Mouse (Mus musculus): ENCODE measurements around the gene Ncor1. TPM values are rescaled to one million over a fixed set of nuclear protein-coding genes. Genes with fewer than 3 reads are reported as not detected.
"Not testable (repeated sequence)": the region's sequence is repeated elsewhere in the genome, so short reads cannot be mapped to it uniquely, and the experiment has no call there.

The Ncor1 gene
- total RNA-seq (2021), result 100 to 1,000 TPM; 137 to 148 TPM

- intact Hi-C loops (cut with DNase I), result loop anchor here (5.0 kb wide), 2 partner anchors 79 to 144 kb away; partner anchors contain the start of gene Cenpv
Observed at GRCm38 (mm10) chr11:62458276-62458724, at the start of gene Ncor1, which contains the start of gene Pigl. Ncor1 (minus strand) TSS chr11:62458541. Pigl (plus strand) TSS chr11:62458460.

DNA sequence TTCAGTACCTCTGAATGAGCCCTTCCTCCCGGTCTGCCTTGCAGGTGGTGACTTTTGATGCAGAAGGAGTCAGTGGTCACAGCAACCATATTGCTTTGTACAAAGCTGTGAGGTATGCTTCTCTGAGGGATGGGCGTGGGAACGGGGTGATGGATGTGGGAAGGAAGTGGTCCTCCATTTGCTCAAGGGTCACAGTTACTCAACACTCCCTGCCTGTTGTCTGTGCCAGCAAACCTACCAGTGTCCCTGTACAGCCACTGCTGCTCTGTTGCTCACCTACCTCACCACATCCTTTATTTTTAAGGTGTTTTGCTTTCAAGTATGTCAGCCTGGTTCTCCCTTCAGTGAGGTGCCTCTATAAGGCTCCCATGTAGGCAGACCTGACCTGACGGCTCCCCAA, 49.3 kb upstream of the Ncor1 start:
- intact Hi-C loops (cut with DNase I), result no loop called here
- DNase-seq, result no peak

More at GRCm38 (mm10) chr11:62458276-62458724, at the start of gene Ncor1, which contains the start of gene Pigl:
- peak; percentile 89 for DNase-seq

DNA sequence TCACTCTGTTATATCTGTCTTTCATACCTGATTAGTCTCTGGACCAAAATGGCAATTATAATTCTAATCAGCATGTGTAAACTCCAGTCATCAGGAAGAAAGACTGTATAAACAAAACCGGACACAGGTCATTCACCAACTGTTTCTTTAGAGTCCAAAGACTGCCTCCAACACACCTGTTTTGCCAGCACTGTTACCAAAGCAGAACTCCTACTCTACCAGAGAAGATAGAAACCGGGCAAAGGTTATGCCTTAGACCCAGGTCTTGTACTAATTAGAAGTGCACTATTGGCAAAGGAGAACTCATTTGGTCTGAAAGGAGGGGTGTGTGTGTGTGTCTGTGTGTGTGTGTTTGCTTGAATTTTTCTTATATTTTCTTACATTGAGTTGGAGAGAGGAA, 42.2 kb upstream of the Ncor1 start:
- no peak for DNase-seq
- intact Hi-C loops (cut with DNase I), result no loop called here

DNA sequence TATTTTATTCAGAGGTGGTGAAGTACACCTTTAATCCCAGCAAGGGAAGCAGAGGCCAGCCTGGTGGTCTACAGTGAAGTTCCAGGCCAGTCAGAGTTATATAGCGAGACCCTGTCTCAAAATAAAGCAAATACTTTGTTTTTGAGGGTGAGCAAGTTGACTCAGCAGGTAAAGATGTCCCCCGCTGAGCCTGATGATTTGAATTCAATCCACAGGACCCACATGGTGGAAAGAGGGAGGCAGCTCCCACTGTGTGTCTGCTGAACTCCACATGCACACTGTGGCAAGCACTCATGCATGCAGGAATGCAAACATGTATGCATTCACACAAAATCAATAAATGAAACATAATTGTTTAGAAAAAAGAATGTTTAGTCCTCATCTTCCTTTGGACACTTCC, 40.5 kb upstream of the Ncor1 start:
- DNase-seq, result no peak
- intact Hi-C loops (cut with DNase I), result loop anchor here (5.0 kb wide), 1 partner anchor 102 kb away; no protein-coding TSS in a partner anchor

- intact Hi-C loops (cut with DNase I), result loop anchor here (5.0 kb wide), 1 partner anchor 100 kb away; no protein-coding TSS in a partner anchor
- DNase-seq, result no peak
Observed at GRCm38 (mm10) chr11:62497181-62497580, 38.8 kb upstream of the Ncor1 start.

DNA sequence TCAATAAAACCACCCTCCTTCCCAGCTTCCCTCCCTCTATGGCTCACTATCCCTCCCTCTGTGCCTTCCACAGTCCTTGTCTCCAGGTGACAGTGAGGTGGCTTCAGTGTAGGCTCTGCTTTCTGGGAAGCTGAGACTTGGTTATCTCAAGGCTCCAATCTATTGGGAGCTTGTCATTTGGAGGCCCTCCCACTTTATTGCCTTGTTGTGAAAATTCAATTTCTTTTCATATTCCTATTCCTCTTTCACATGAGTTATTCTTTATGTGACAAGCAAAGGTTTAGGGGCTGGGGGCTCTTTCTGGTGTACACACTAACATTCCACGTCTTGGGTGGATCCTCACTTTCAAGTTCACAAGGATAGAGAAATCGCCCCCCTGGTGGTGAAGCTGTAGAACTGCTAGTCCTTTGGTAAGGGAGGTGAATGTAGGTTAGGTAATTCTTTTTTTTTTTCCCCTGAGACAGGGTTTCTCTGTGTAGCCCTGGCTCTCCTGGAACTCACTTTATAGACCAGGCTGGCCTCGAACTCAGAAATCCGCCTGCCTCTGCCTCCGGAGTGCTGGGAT, 37.9 kb upstream of the Ncor1 start:
- intact Hi-C loops (cut with DNase I), result loop anchor here (5.0 kb wide), 1 partner anchor 99 kb away; no protein-coding TSS in a partner anchor
- peak; percentile 22 to 52 for DNase-seq

GRCm38 (mm10) chr11:62495276-62495801, 37.0 kb upstream of the Ncor1 start:
- intact Hi-C loops (cut with DNase I), result loop anchor here (5.0 kb wide), 1 partner anchor 98 kb away; no protein-coding TSS in a partner anchor

GRCm38 (mm10) chr11:62494754-62495275, 36.5 kb upstream of the Ncor1 start:
- intact Hi-C loops (cut with DNase I), result loop anchor here (5.0 kb wide), 1 partner anchor 98 kb away; no protein-coding TSS in a partner anchor
- peak; percentile 67 to 75 for DNase-seq

More at GRCm38 (mm10) chr11:62495276-62495801, 37.0 kb upstream of the Ncor1 start:
- peak; percentile 46 to 63 for DNase-seq

DNA sequence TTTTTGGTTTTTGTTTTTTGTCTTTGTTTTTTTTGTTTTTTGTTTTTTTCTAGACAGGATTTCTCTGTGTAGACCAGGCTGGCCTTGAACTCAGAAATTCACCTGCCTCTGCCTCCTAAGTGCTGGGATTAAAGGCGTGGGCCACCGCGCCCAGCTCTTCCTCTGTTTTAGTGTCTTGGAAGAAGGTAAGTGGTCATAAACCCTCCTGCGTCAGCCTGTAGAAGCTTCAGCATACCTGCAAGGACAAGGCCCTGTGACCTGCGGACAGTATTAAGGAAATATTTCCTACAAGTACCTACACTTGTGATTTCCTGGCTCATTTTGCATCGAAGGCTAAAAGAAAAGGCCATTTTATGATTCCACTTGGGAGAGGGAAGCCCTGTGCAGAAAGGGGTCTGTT, 35.4 kb upstream of the Ncor1 start:
- no peak for DNase-seq
- intact Hi-C loops (cut with DNase I), result no loop called here

GRCm38 (mm10) chr11:62487540-62488350, 29.4 kb upstream of the Ncor1 start:
- no peak for DNase-seq
- intact Hi-C loops (cut with DNase I), result no loop called here

DNA sequence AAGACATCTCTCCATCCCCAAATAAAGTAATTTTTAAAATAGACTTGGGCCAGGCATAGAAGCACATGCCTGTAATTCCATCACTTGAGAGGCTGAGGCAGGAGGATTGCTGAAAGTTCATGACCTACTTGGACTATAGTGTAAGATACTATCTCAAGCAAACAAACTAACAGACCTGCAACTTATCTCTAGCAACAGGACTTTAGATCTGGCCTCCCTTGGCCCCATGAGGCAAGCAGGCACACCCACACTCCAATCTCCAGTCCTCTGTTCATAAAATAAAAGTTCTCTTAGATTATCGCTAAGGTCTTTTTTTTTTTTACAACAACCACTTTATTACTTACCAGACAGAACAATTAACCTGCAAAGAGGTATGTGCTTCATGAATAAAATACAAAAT, 28.6 kb upstream of the Ncor1 start:
- intact Hi-C loops (cut with DNase I), result no loop called here
- no peak for DNase-seq

DNA sequence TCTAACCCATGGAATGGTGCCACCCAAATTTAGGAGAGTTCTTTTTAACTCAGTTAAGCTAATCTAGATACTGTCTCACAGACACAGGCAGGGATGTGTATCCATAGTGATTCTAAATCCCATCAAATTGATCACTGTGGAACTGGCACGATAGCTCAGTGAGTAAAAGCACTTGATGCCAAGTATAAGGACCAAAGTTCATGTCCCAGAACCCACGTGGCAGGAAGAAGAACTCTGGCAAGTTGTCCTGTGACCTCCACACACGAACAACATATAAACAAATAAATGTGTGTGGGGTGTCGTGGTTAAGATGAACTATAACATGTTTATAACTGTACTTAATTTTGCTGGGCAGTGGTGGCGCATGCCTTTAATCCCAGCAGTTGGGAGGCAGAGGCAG, 21.2 kb upstream of the Ncor1 start:
- intact Hi-C loops (cut with DNase I), result no loop called here
- DNase-seq, result no peak

- intact Hi-C loops (cut with DNase I), result no loop called here
- peak in 1 of 2 experiments; percentile 12 for DNase-seq
Observed at GRCm38 (mm10) chr11:62478931-62479330, 20.6 kb upstream of the Ncor1 start.

DNA sequence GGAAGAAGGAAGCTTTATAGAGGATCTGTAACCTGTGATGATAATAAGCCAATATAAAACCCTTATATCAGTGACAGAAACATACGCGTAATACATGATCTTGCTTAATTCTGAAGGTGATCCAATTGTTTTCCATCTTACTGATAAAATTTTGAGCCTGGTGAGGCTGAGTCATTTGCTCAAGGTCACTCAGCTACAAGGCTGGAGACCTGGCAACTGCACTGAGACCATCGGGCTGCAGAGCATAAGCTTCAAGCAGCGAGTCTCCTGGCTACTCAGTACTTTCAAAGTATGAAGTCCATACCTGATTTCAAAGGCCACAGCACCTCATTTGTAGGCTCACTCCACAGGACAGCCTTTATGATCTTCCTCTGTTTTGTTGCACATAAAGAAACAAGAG, 17.8 kb upstream of the Ncor1 start:
- no peak for DNase-seq
- intact Hi-C loops (cut with DNase I), result no loop called here

GRCm38 (mm10) chr11:62473516-62473915, 15.2 kb upstream of the Ncor1 start:
- intact Hi-C loops (cut with DNase I), result no loop called here
- no peak for DNase-seq

DNA sequence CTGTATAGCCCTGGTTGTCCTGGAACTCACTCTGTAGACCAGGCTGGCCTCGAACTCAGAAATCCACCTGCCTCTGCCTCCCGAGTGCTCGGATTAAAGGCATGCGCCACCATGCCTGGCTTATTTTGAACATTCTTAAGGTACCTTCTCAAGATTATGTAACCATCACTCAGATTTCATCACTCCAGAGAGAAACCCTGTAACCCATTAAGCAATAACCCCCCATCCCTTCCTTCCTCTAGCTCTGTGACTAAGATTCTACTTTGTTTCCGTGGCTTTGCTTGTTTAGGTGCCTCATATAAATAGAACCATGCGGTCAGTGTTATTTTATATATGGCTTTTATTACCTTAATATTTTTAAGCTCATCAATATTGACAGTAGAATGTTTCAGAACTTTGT, 12.1 kb upstream of the Ncor1 start:
- intact Hi-C loops (cut with DNase I), result no loop called here

GRCm38 (mm10) chr11:62467289-62467688, 8.9 kb upstream of the Ncor1 start:
- DNase-seq; intact Hi-C loops (cut with DNase I): not testable (repeated sequence)

More for the DNA sequence above, 12.1 kb upstream of the Ncor1 start:
- no peak for DNase-seq

DNA sequence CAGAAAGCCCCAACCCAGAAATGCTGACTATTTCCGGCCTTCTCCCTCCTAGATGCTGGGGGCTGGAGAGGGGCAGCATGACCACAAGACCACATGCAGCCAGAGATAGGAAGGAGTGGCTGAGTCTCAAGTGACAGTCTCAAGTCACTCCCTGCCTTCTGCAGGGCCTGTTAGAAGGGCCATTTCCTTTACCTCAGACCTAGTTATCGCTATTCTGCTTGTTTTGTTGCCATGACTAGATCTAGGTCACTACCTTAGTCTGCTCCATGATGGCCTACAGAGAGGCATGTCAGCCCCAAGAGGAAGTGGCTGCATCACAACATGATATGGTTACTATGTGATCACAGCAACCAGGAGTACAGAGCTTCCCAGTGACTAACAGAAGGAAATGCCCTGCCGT, 8.2 kb upstream of the Ncor1 start:
- no peak for DNase-seq
- intact Hi-C loops (cut with DNase I), result no loop called here

DNA sequence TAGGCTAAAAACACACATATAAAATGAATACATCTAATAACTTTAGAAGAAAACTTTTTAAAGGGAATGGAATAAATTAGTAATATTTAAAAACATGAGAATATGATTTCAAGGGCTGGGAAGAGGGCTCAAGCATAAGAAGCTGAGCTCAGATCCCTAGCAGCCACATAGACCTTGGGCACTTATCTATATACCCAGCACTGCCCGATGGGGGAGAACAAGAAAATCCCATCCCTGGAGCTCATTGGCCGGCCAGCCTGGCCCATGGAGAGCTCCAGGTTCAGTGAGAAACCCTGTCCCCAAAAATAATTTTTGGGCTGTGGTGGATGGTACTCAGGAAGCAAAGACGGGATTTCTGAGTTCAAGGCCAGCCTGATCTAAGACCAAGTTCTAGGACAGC, 7.5 kb upstream of the Ncor1 start:
- no peak for DNase-seq
- intact Hi-C loops (cut with DNase I), result no loop called here

DNA sequence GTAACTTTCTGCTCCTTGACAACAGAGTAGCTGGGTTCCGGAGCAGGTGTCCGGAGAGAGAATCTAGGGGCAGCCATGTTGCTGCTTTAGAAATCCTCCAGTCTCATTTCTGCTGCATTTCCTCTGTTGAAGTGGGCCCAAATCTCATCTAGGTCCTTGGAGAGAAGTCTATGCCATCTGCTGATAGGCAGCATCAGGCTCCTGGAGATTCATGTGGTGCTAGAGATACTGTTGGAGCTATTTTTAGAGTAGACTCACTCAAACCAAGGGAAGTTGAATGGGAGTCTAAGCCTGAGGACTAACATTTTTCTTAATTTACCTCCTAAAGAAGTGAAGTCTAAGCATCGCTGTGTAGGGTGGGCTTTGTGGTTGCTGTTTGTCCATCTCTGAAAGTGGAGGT, 6.4 kb upstream of the Ncor1 start:
- no peak for DNase-seq
- intact Hi-C loops (cut with DNase I), result no loop called here

Data from heart, postnatal 10 days (tissue).